Mouse (Mus musculus): ENCODE results near the gene Creb3. TPM values are rescaled to one million over a fixed set of nuclear protein-coding genes. Genes with fewer than 3 reads are reported as not detected.
"Not testable (repeated sequence)": the region's sequence is repeated elsewhere in the genome, so short reads cannot be mapped to it uniquely, and the experiment has no call there.

Gene Creb3
- polyA plus RNA-seq, 1 experiment from 2014 or later, result 62.3 TPM

DNA sequence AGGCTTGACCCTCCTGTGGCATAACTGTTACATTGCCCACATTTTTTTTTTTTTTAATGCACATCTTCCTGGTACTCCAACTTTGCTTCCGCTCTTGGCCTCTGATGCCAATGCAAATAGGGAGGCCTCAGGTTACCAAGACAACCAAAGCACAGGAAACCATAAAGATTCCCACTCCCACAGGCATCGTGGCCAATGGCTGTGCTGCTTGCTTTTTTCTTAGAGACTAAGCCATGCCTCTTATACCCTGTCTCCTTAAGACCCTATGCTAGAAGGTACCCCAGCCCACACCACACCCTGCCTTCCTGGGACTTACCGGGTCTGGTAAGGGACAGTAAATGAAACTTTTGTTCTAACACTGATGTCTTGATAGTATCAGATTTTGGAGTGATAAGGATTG is 31.3 kb downstream of the Creb3 start:
- Histone ChIP-seq H3K9ac (ENCODE audit: low read length) (no peak overlapping the region), H3K4me1 (ENCODE audit: control insufficient read depth in 2 of 2, insufficient read depth in 2 of 2, low read length in 2 of 2) (0 out of 4 replicates have a peak, but pooled peaks cover 0 to under 1% of the 10 kb centered on the region in 2 experiments), H3K4me2 (ENCODE audit: low read length) (no peak overlapping the region), H3K36me3 (ENCODE audit: control insufficient read depth, insufficient read depth, low read length) (no peaks in the 10 kb centered on the region), H3K9me3 (ENCODE audit: control insufficient read depth, low read length) (no peaks in the 10 kb centered on the region), H3K27me3 (ENCODE audit: control insufficient read depth, insufficient read depth, low read length) (no peaks in the 10 kb centered on the region), H3K27ac (replicated peaks in 1 of 2; ENCODE audit: control insufficient read depth in 1 of 2, insufficient read depth in 1 of 2, low read depth in 2 of 2, low read length in 2 of 2) (no peak overlapping the region), H3K4me3 (ENCODE audit: control insufficient read depth in 1 of 2, insufficient read depth in 1 of 2, low read depth in 1 of 2, low read length in 2 of 2) (no peak overlapping the region)
- ATAC-seq (ENCODE audit: insufficient number of reproducible peaks, insufficient read depth, low FRiP score, low read depth), result no peak
- WGBS, result 64% methylated on average over 3 of the region's 3 CpGs

DNA sequence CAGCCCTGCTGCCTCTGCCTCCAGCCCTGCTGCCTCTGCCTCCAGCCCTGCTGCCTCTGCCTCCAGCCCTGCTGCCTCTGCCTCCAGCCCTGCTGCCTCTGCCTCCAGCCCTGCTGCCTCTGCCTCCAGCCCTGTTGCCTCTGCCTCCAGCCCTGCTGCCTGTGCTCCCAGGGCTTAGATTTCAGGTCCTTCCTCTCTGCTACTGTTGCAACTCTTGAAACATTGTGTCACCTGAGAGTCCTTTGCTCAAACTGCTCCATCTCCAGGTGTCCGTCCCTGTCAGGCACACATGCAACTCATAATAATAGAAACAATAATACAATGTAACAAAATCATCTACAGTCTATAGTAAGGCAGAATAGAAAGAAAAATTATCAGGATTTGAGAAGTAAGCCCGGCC is 34.5 kb downstream of the Creb3 start:
- not testable (repeated sequence) for H3K27me3 ChIP-seq (ENCODE audit: control insufficient read depth, insufficient read depth, low read length); H3K9ac ChIP-seq (ENCODE audit: low read length); H3K27ac ChIP-seq (replicated peaks in 1 of 2; ENCODE audit: control insufficient read depth in 1 of 2, insufficient read depth in 1 of 2, low read depth in 2 of 2, low read length in 2 of 2); H3K9me3 ChIP-seq (ENCODE audit: control insufficient read depth, low read length); H3K4me1 ChIP-seq (ENCODE audit: control insufficient read depth in 2 of 2, insufficient read depth in 2 of 2, low read length in 2 of 2); ATAC-seq (ENCODE audit: insufficient number of reproducible peaks, insufficient read depth, low FRiP score, low read depth); H3K36me3 ChIP-seq (ENCODE audit: control insufficient read depth, insufficient read depth, low read length); H3K4me2 ChIP-seq (ENCODE audit: low read length); H3K4me3 ChIP-seq (ENCODE audit: control insufficient read depth in 1 of 2, insufficient read depth in 1 of 2, low read depth in 1 of 2, low read length in 2 of 2)
- 81% methylated on average over 2 of the region's 2 CpGs for WGBS

DNA sequence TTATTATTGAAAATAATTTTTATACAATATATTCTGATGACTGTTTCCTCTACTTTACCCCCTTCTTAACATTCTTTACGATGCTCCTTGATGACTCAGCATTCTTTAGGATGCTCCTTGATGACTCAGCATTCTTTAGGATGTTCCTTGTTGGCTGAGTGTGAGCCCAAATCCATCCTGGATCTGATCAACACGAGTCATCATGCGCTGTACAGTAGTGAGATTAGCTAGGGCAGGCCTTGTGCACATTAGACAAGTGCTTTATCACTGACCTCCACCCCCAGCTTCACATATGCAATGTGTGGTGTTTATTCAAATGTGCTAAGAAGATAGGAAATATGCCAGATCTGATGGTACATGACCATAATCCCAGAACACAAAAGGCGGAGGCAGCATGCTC is 36.1 kb downstream of the Creb3 start:
- Histone ChIP-seq H3K27ac (replicated peaks in 1 of 2; ENCODE audit: control insufficient read depth in 1 of 2, insufficient read depth in 1 of 2, low read depth in 2 of 2, low read length in 2 of 2) (no peak overlapping the region), H3K9ac (ENCODE audit: low read length) (no peak overlapping the region), H3K9me3 (ENCODE audit: control insufficient read depth, low read length) (no peaks in the 10 kb centered on the region), H3K4me1 (ENCODE audit: control insufficient read depth in 2 of 2, insufficient read depth in 2 of 2, low read length in 2 of 2) (no peaks in the 10 kb centered on the region), H3K36me3 (ENCODE audit: control insufficient read depth, insufficient read depth, low read length) (no peaks in the 10 kb centered on the region), H3K27me3 (ENCODE audit: control insufficient read depth, insufficient read depth, low read length) (no peaks in the 10 kb centered on the region), H3K4me3 (ENCODE audit: control insufficient read depth in 1 of 2, insufficient read depth in 1 of 2, low read depth in 1 of 2, low read length in 2 of 2) (no peak overlapping the region), H3K4me2 (ENCODE audit: low read length) (no peak overlapping the region)
- WGBS, result 74% methylated on average over 4 of the region's 4 CpGs
- ATAC-seq (ENCODE audit: insufficient number of reproducible peaks, insufficient read depth, low FRiP score, low read depth), result no peak

DNA sequence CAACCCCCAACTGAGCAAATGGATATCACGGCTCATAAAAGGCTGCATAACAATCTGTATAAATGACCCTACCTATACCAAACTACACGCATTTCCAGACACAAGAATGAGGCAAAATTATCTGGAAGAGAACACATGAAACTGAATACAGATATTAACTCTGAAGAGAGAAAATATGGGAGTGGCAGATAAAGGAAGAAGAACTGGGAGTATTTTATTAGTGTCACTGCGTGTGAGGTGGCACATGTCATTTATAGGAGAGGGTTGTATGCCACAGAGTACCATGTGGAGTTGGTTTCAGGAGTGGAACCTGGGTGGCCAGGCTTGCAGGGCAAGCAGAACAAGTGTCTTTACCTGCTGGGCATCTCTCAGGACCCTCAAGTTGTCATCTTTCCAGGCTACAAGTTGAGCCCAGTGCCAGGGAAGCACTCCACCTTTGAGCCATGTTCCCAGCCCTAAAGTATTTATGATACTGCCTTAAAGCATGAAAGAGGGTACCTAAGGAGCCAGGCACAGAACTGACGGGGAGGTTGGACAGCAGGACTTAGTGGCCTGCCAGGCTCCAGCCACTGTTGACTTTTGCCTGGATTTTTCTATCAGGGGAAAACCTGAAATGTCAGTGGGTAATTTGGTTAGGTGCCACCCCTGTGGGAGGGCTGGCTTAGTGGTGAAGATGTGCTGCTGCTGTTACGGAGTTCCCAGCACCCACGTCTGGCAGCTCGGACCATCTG is 36.7 kb downstream of the Creb3 start:
- H3K4me2 ChIP-seq (ENCODE audit: low read length), result no peak overlapping the region
- 84% methylated on average over 7 of the region's 7 CpGs for WGBS
- no peak overlapping the region for H3K4me3 ChIP-seq (ENCODE audit: control insufficient read depth in 1 of 2, insufficient read depth in 1 of 2, low read depth in 1 of 2, low read length in 2 of 2)
- ATAC-seq (ENCODE audit: insufficient number of reproducible peaks, insufficient read depth, low FRiP score, low read depth), result no peak
- H3K36me3 ChIP-seq (ENCODE audit: control insufficient read depth, insufficient read depth, low read length), result no peaks in the 10 kb centered on the region
- no peak overlapping the region for H3K9ac ChIP-seq (ENCODE audit: low read length)
- no peaks in the 10 kb centered on the region for H3K4me1 ChIP-seq (ENCODE audit: control insufficient read depth in 2 of 2, insufficient read depth in 2 of 2, low read length in 2 of 2)
- H3K9me3 ChIP-seq (ENCODE audit: control insufficient read depth, low read length), result no peaks in the 10 kb centered on the region
- no peak overlapping the region for H3K27ac ChIP-seq (replicated peaks in 1 of 2; ENCODE audit: control insufficient read depth in 1 of 2, insufficient read depth in 1 of 2, low read depth in 2 of 2, low read length in 2 of 2)
- H3K27me3 ChIP-seq (ENCODE audit: control insufficient read depth, insufficient read depth, low read length), result no peaks in the 10 kb centered on the region

DNA sequence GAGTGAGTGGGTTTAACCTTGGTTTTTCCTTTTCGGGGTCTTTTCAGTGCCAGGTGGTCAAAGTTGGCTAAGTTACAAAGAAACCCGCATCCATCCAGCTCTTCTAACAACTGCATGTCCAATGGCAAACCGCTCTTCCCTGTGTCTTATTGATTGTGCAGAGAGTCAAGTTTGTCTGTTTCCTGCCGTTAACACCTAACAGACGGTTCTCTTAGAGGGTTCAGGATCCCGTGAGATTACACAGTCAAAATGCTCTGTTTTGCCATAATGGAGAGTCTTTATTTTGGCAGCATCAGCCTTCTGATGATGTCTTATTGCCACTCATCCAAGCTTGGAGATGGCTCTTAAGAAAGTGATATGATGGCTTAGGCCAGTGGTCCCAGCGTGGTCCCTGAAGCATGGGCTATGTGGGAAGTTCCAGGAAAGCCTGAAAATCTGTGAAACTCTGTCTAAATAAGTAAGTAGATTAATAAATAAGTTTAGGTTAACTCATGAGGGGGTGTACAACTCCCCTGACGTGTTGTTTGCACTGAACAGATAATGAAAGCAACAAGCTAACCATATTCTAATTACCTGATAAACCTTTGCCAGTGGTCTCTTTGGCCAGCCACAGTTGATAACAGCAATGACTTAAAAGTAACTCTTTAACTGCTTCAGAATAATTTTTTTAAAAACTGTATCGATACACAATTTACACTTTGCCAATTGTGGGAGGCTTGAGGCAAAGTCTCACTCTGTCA is 38.2 kb downstream of the Creb3 start:
- no peaks in the 10 kb centered on the region for H3K36me3 ChIP-seq (ENCODE audit: control insufficient read depth, insufficient read depth, low read length)
- H3K9ac ChIP-seq (ENCODE audit: low read length), result no peak overlapping the region
- no peak for ATAC-seq (ENCODE audit: insufficient number of reproducible peaks, insufficient read depth, low FRiP score, low read depth)
- H3K4me2 ChIP-seq (ENCODE audit: low read length), result no peak overlapping the region
- H3K4me3 ChIP-seq (ENCODE audit: control insufficient read depth in 1 of 2, insufficient read depth in 1 of 2, low read depth in 1 of 2, low read length in 2 of 2), result no peak overlapping the region
- no peaks in the 10 kb centered on the region for H3K27me3 ChIP-seq (ENCODE audit: control insufficient read depth, insufficient read depth, low read length)
- H3K27ac ChIP-seq (replicated peaks in 1 of 2; ENCODE audit: control insufficient read depth in 1 of 2, insufficient read depth in 1 of 2, low read depth in 2 of 2, low read length in 2 of 2), result no peak overlapping the region
- 75% methylated on average over 9 of the region's 9 CpGs for WGBS
- H3K9me3 ChIP-seq (ENCODE audit: control insufficient read depth, low read length), result no peaks in the 10 kb centered on the region
- peaks cover 7% of the 10 kb centered on the region in 2 experiments; a peak in 3 of 4 replicates for H3K4me1 ChIP-seq (ENCODE audit: control insufficient read depth in 2 of 2, insufficient read depth in 2 of 2, low read length in 2 of 2)

DNA sequence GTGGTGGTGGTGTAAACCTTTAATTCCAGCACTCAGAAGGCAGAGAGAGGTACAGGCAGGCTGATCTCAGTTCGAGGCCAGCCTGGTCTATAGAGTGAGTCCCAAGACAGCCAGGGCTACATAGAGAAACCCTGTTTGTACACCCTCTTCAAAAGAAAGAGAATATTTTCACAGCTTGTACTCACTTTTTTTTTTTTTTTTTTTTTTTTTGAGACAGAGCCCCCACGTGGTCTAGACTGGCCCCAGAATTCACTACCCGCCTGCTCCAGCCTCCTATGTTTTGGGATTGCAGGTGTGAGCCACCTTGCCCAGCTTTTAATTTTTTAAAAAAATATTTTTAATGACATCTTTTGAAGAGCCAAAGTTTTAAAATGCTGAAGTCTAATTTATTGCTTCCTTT is 42.0 kb downstream of the Creb3 start:
- Histone ChIP-seq H3K9me3 (ENCODE audit: control insufficient read depth, low read length) (no peaks in the 10 kb centered on the region), H3K4me2 (ENCODE audit: low read length) (no peak overlapping the region), H3K27me3 (ENCODE audit: control insufficient read depth, insufficient read depth, low read length) (no peaks in the 10 kb centered on the region), H3K36me3 (ENCODE audit: control insufficient read depth, insufficient read depth, low read length) (no peaks in the 10 kb centered on the region), H3K4me1 (ENCODE audit: control insufficient read depth in 2 of 2, insufficient read depth in 2 of 2, low read length in 2 of 2) (peaks cover 7% of the 10 kb centered on the region in 2 experiments; a peak in 3 of 4 replicates), H3K9ac (ENCODE audit: low read length) (no peak overlapping the region), H3K4me3 (ENCODE audit: control insufficient read depth in 1 of 2, insufficient read depth in 1 of 2, low read depth in 1 of 2, low read length in 2 of 2) (no peak overlapping the region), H3K27ac (replicated peaks in 1 of 2; ENCODE audit: control insufficient read depth in 1 of 2, insufficient read depth in 1 of 2, low read depth in 2 of 2, low read length in 2 of 2) (no peak overlapping the region)
- 66% methylated on average over 3 of the region's 3 CpGs for WGBS
- no peak for ATAC-seq (ENCODE audit: insufficient number of reproducible peaks, insufficient read depth, low FRiP score, low read depth)

DNA sequence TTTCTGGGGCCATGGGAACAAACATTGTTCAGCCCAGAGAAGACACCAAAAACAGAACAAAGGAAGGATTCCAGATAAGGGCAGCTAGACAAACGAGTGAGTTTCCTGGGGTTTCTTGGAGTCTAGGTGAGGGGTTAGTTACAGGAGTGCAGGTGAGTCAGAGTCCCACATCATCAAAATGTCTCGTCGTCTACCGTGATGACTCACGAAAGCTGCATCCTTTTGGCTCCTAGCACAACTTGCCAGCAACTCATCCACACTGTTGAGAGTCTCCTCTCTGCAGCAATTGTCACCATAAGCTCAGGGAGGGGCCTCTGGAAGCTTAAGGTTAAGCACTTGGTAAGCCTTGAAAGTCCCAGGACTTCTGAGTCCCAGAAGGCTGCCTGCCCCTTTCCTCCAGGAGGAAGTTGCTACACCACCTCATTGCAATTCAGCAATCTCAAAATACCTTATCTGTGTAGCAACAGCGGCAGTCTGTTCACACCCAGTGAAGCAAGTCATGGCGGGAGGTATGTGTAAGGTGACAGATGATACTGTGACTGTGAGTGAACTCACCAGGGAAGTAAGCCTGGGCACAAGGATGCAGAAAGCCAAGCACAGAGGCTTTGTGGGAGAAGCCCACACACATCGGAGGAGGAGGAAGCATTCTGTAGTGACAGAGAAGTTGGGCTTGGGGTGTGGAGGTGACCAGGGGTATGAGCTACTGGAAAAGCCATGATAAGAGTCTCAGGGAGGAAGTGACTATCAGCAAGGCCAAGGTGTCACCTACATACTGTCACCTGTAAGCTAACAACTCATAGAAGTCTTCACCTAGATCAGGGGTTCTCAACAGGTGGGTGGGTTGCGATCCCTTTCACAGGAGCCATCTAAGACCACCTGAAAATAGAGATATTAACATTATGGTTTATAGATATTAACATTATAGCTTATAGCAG is 42.9 kb downstream of the Creb3 start:
- H3K27ac ChIP-seq (replicated peaks in 1 of 2; ENCODE audit: control insufficient read depth in 1 of 2, insufficient read depth in 1 of 2, low read depth in 2 of 2, low read length in 2 of 2), result no peak overlapping the region
- 42% methylated on average over 9 of the region's 9 CpGs for WGBS
- no peaks in the 10 kb centered on the region for H3K36me3 ChIP-seq (ENCODE audit: control insufficient read depth, insufficient read depth, low read length)
- H3K27me3 ChIP-seq (ENCODE audit: control insufficient read depth, insufficient read depth, low read length), result no peaks in the 10 kb centered on the region
- H3K9ac ChIP-seq (ENCODE audit: low read length), result no peak overlapping the region
- H3K4me2 ChIP-seq (ENCODE audit: low read length), result no peak overlapping the region
- no peak for ATAC-seq (ENCODE audit: insufficient number of reproducible peaks, insufficient read depth, low FRiP score, low read depth)
- H3K9me3 ChIP-seq (ENCODE audit: control insufficient read depth, low read length), result no peaks in the 10 kb centered on the region
- peaks cover 7% of the 10 kb centered on the region in 2 experiments; a peak in 3 of 4 replicates for H3K4me1 ChIP-seq (ENCODE audit: control insufficient read depth in 2 of 2, insufficient read depth in 2 of 2, low read length in 2 of 2)
- H3K4me3 ChIP-seq (ENCODE audit: control insufficient read depth in 1 of 2, insufficient read depth in 1 of 2, low read depth in 1 of 2, low read length in 2 of 2), result no peak overlapping the region
